Mouse (Mus musculus) liver, postnatal 0 days (tissue): ENCODE data around the gene Fbxo10.

Experiments used
- CTCF ChIP-seq: sonication (generic); IDR thresholded peaks from 2 replicates; pipeline ENCODE4 v1.5.1; 2016; ENCODE audit warnings: antibody characterized with exemption, low read depth
- EP300 ChIP-seq: IDR thresholded peaks from 2 replicates; pipeline ENCODE4 v1.6.1; 2016; ENCODE audit warnings: antibody characterized with exemption, low read depth, mild to moderate bottlenecking

DNA sequence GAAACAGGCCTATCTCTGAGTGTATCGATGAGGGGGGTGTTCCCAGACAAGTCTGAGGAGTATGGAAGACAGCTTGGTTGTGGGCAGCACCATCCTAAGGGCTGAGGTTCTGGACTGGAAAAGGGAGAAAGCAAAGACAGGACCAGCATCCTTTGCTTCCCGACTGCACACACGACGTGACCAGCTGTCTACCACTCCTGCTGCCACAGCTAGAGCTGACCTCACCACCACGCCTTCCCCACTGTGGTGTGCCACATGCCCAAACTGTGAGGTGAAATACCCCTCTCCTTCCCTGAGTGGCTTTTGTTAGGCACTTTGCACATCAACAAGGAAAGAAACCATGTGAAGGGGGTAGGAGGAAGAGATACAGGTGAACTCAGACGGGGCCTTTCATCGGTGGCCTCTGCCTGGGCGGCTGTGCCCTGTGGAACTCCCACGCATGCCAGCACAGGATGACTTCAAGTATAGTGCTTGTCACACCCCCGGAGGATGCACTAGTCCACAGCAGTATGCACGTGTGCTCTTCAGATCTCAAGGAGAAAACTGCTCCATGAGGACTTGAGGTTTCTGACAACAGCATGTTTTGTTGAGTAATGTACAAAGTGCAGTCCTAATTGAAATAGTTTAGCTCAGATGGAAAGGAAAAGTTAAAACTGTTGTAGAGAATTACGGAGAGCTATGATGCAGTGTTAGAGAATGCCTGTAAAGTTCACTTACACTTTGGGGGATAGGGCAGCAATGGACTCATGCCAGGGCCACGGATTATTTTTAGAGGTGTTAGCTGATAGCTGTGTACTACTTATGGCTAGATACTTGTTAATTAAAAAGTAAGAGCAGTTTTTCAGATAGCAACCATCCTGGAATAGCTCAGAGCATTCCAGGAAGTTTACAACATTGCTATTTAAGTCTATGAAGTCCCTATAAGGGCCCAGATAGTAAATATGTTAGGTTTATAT, 46.7 kb downstream of the Fbxo10 start:
- no peak for TF ChIP-seq EP300
- TF ChIP-seq CTCF = no peak
